In genomic region chr9:61484391-61484790, GRCm38 (mm10) we compare ENCODE assay signal across 9 mouse cellular contexts.
DNase-seq lines count a peak whose midpoint lies in the region; ATAC-seq and TF ChIP-seq lines count a peak whose summit lies in the region.
"Had no signal": no experiment of that assay in that cellular context is flagged by ENCODE, and none has a peak within 500 bp of the region (broad histone marks: within the 10 kb centered on the region; RNA-seq: fewer than 3 reads in every experiment).

No protein-coding gene starts in this region.

- intact Hi-C loops in left cerebral cortex, adult 2 months (cut with DNase I) = no loop called here

- no peaks in the 10 kb centered on the region for H3K27me3 ChIP-seq in intestine, embryonic 14.5 days (replicated peaks; ENCODE audit: control insufficient read depth, insufficient read depth, low read length)
- H3K27me3 ChIP-seq in intestine, embryonic 16.5 days (replicated peaks; ENCODE audit: control insufficient read depth, insufficient read depth, low read length) = no peaks in the 10 kb centered on the region

- WGBS in intestine, embryonic 14.5 days = 19% methylated on average over 3 of the region's 3 CpGs
- WGBS in intestine, embryonic 16.5 days = 25% methylated on average over 3 of the region's 3 CpGs

- H3K36me3 ChIP-seq in intestine, embryonic 14.5 days (ENCODE audit: control insufficient read depth, insufficient read depth, low read length) = no peaks in the 10 kb centered on the region
- H3K36me3 ChIP-seq in intestine, embryonic 16.5 days (ENCODE audit: control insufficient read depth, insufficient read depth, low read length) = no peaks in the 10 kb centered on the region

- H3K9me3 ChIP-seq in intestine, embryonic 14.5 days (ENCODE audit: control insufficient read depth, low read length) = no peaks in the 10 kb centered on the region
- no peaks in the 10 kb centered on the region for H3K9me3 ChIP-seq in intestine, embryonic 16.5 days (ENCODE audit: control insufficient read depth, low read length)

- H3K9ac ChIP-seq in intestine, embryonic 14.5 days (ENCODE audit: low read length) = no peak overlapping the region
- no peak overlapping the region for H3K9ac ChIP-seq in intestine, embryonic 16.5 days (ENCODE audit: low read depth, low read length)

- no peaks in the 10 kb centered on the region for H3K4me1 ChIP-seq in intestine, embryonic 14.5 days (replicated peaks; ENCODE audit: control insufficient read depth, insufficient read depth, low read length)
- H3K4me1 ChIP-seq in intestine, embryonic 16.5 days (ENCODE audit: control insufficient read depth, insufficient read depth, low read length) = no peaks in the 10 kb centered on the region

- peak; percentile 76 for DNase-seq in intestine, embryonic 14.5 days (ENCODE audit: low spot score)
- DNase-seq in ES-CJ7 (ENCODE audit: low read depth, low spot score) = peak; percentile 70
- DNase-seq in embryo, embryonic 10.5 days (ENCODE audit: low spot score) = peak; percentile 83
- peak; percentile 52 for DNase-seq in lung, postnatal 36 days
- no peak for DNase-seq in layer of hippocampus, adult 8-10 months (ENCODE audit: low spot score in 2 of 2)
- no peak for DNase-seq in left cerebral cortex, adult 2 months (ENCODE audit: extremely low spot score in 1 of 2, low spot score in 2 of 2)

- H3K27ac ChIP-seq in intestine, embryonic 14.5 days (ENCODE audit: low read depth) = no peak overlapping the region
- H3K27ac ChIP-seq in intestine, embryonic 16.5 days (ENCODE audit: low read length) = no peak overlapping the region
- H3K27ac ChIP-seq in left cerebral cortex, adult 2 months = no peak overlapping the region

- no peak for TF ChIP-seq CTCF in left cerebral cortex, adult 2 months (IDR thresholded peaks at IDR 0.05)

- H3K4me2 ChIP-seq in intestine, embryonic 14.5 days (ENCODE audit: low read length) = no peak overlapping the region
- no peak overlapping the region for H3K4me2 ChIP-seq in intestine, embryonic 16.5 days (ENCODE audit: low read depth, low read length)

- no peak overlapping the region for H3K4me3 ChIP-seq in intestine, embryonic 14.5 days (ENCODE audit: low read depth, low read length)
- no peak overlapping the region for H3K4me3 ChIP-seq in intestine, embryonic 16.5 days (ENCODE audit: low read length)
- H3K4me3 ChIP-seq in left cerebral cortex, adult 2 months = no peak overlapping the region
- H3K4me3 ChIP-seq: erythroblast, embryonic 14.5 days had no signal

- no peak for ATAC-seq in intestine, embryonic 14.5 days (replicated peaks; ENCODE audit: low FRiP score, low TSS enrichment, low read depth)
- ATAC-seq in intestine, embryonic 16.5 days = no peak
- ATAC-seq in erythroid progenitor cell, adult 5-6 weeks (replicated peaks; ENCODE audit: low FRiP score, poor library complexity, severe bottlenecking) = no peak

Comparison
In these comparisons a context has a peak if more than half of its experiments do, and no peak if none do; other contexts are left out.
1. DNase-seq: peak in intestine, embryonic 14.5 days (single experiment), ES-CJ7 (single experiment), embryo, embryonic 10.5 days (single experiment) and lung, postnatal 36 days (single experiment); none in layer of hippocampus, adult 8-10 months (0 of 2) and left cerebral cortex, adult 2 months (0 of 2).